Mouse (Mus musculus): ENCODE data around the gene Zfp449. TPM values are rescaled to one million over a fixed set of nuclear protein-coding genes. Genes with fewer than 3 reads are reported as not detected.

Zfp449 gene
- total and polyA plus RNA-seq, 3 experiments: 1.3 to 2.2 (median 1.3) TPM

DNA sequence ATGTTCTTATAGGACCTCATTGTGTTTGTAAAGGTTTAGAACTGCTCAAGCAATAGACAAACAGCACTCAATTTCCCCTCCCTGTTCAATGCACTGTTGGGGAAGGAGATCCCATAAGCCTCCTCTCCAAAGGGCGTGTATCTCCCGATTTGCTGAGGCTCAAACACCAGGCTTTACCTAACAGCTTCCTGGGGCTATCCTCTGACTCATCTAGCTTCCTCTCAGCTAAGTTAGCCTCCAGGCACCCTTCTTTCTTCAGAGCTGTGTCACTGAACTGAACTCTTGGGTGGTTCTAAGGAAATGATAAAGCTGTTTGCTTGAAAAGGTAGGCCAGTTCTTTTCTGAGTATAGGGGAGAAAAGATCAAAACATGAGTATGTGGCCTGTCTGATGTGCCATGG, 23.5 kb upstream of the Zfp449 start:
- dilution Hi-C loops (cut with MboI; ENCODE audit: extremely low pct_ligation_motif_present, extremely low pct_unique_long_range_greater_than_20kb, low sequenced_read_pairs): no loop called here
- Histone ChIP-seq H3K4me1 (ENCODE audit: control insufficient read depth in 1 of 2, insufficient read depth in 2 of 2) (no peaks in the 10 kb centered on the region), H3K4me3 (replicated peaks in 1 of 3; ENCODE audit: low read depth in 2 of 3, low read length in 2 of 3, poor library complexity in 1 of 3) (no peak overlapping the region), H3K9me3 (replicated peaks; ENCODE audit: low read length) (no peaks in the 10 kb centered on the region), H3K4me2 (ENCODE audit: insufficient read depth, low read depth, poor library complexity, severe bottlenecking) (no peak overlapping the region), H3K36me3 (replicated peaks in 1 of 2; ENCODE audit: control insufficient read depth in 1 of 2, insufficient read depth in 1 of 2, low read length in 1 of 2) (no peaks in the 10 kb centered on the region), H3K27ac (ENCODE audit: insufficient read depth, low read depth) (no peak overlapping the region), H3K79me2 (replicated peaks; ENCODE audit: control insufficient read depth, extremely low read depth, insufficient read depth, poor library complexity, severe bottlenecking) (no peaks in the 10 kb centered on the region), H3K27me3 (replicated peaks) (no peaks in the 10 kb centered on the region), H3K9ac (ENCODE audit: insufficient read depth, low read depth) (no peak overlapping the region)
- no peak for DNase-seq (ENCODE audit: extremely low read depth)
- TF ChIP-seq ELF1 (IDR thresholded peaks at IDR 0.05; ENCODE audit: low read depth, low read length) (no peak), MAZ (IDR thresholded peaks at IDR 0.05; ENCODE audit: low read depth, low read length) (no peak), NELFE (IDR thresholded peaks at IDR 0.05; ENCODE audit: low read depth, low read length) (no peak), TCF12 (IDR thresholded peaks at IDR 0.05; ENCODE audit: low read depth, low read length) (no peak), POLR2AphosphoS2 (IDR thresholded peaks at IDR 0.05; ENCODE audit: low read depth, low read length) (no peak), SMC3 (IDR thresholded peaks at IDR 0.05; ENCODE audit: low read depth, low read length) (no peak), EP300 (IDR thresholded peaks at IDR 0.05; ENCODE audit: low read length) (no peak), ZKSCAN1 (IDR thresholded peaks at IDR 0.05; ENCODE audit: borderline replicate concordance, low read depth, low read length) (no peak), SIN3A (IDR thresholded peaks at IDR 0.05; ENCODE audit: low read length) (no peak)
- in situ Hi-C loops (cut with MboI; ENCODE audit: low pct_ligation_motif_present, low pct_unique_long_range_greater_than_20kb, low sequenced_read_pairs): no loop called here

GRCm38 (mm10) chrX:56332046-56332445, 14.2 kb upstream of the Zfp449 start:
- Histone ChIP-seq H3K4me2 (ENCODE audit: insufficient read depth, low read depth, poor library complexity, severe bottlenecking) (no peak overlapping the region), H3K4me3 (replicated peaks in 1 of 3; ENCODE audit: low read depth in 2 of 3, low read length in 2 of 3, poor library complexity in 1 of 3) (no peak overlapping the region), H3K36me3 (replicated peaks in 1 of 2; ENCODE audit: control insufficient read depth in 1 of 2, insufficient read depth in 1 of 2, low read length in 1 of 2) (no peaks in the 10 kb centered on the region), H3K27me3 (replicated peaks) (no peaks in the 10 kb centered on the region), H3K4me1 (ENCODE audit: control insufficient read depth in 1 of 2, insufficient read depth in 2 of 2) (no peaks in the 10 kb centered on the region), H3K27ac (ENCODE audit: insufficient read depth, low read depth) (no peak overlapping the region), H3K9ac (ENCODE audit: insufficient read depth, low read depth) (no peak overlapping the region), H3K79me2 (replicated peaks; ENCODE audit: control insufficient read depth, extremely low read depth, insufficient read depth, poor library complexity, severe bottlenecking) (no peaks in the 10 kb centered on the region), H3K9me3 (replicated peaks; ENCODE audit: low read length) (no peaks in the 10 kb centered on the region)
- DNase-seq (ENCODE audit: extremely low read depth): no peak
- dilution Hi-C loops (cut with MboI; ENCODE audit: extremely low pct_ligation_motif_present, extremely low pct_unique_long_range_greater_than_20kb, low sequenced_read_pairs) (no loop called here), in situ Hi-C loops (cut with MboI; ENCODE audit: low pct_ligation_motif_present, low pct_unique_long_range_greater_than_20kb, low sequenced_read_pairs) (no loop called here)
- TF ChIP-seq MXI1 (IDR thresholded peaks at IDR 0.05; ENCODE audit: low read depth, low read length): no peak
- no peak for TF ChIP-seq MAFK (IDR thresholded peaks at IDR 0.05; ENCODE audit: insufficient replicate concordance, low read length)
- no peak for TF ChIP-seq GABPA (IDR thresholded peaks at IDR 0.05; ENCODE audit: insufficient replicate concordance, low read depth, low read length)
- no peak for TF ChIP-seq CHD2 (IDR thresholded peaks at IDR 0.05; ENCODE audit: low read length)
- no peak for TF ChIP-seq ZC3H11A (IDR thresholded peaks at IDR 0.05; ENCODE audit: low read depth, low read length)
- no peak for TF ChIP-seq KAT2A (IDR thresholded peaks at IDR 0.05; ENCODE audit: insufficient replicate concordance, low read length)
- TF ChIP-seq UBTF (IDR thresholded peaks at IDR 0.05; ENCODE audit: low read depth, low read length): no peak
- TF ChIP-seq TBP (conservative IDR thresholded peaks at IDR 0.05; ENCODE audit: low read depth, low read length): no peak
- no peak for TF ChIP-seq ELF1 (IDR thresholded peaks at IDR 0.05; ENCODE audit: low read depth, low read length)
- no peak for TF ChIP-seq JUND (conservative IDR thresholded peaks at IDR 0.05; ENCODE audit: low read depth, low read length)
- no peak for TF ChIP-seq POLR2A (IDR thresholded peaks at IDR 0.05; ENCODE audit: low read depth, low read length)
- TF ChIP-seq PAX5 (IDR thresholded peaks at IDR 0.05; ENCODE audit: low read length): no peak
- no peak for TF ChIP-seq CHD1 (IDR thresholded peaks at IDR 0.05; ENCODE audit: low read depth, low read length)
- no peak for TF ChIP-seq IRF4 (IDR thresholded peaks at IDR 0.05; ENCODE audit: low read depth, low read length)
- TF ChIP-seq ETS1 (conservative IDR thresholded peaks at IDR 0.05; ENCODE audit: low read depth, low read length): no peak
